Mouse (Mus musculus) stomach, postnatal 0 days (tissue): ENCODE data around the gene Rtkn2.

ENCODE experiments used
- CTCF ChIP-seq: IDR thresholded peaks from 2 replicates; pipeline ENCODE4 v1.5.1; 2016; ENCODE audit warnings: antibody characterized with exemption, low read depth, mild to moderate bottlenecking, moderate library complexity
- EP300 ChIP-seq: optimal IDR thresholded peaks from 2 replicates; pipeline ENCODE3; 2016; ENCODE audit warnings: antibody characterized with exemption

DNA sequence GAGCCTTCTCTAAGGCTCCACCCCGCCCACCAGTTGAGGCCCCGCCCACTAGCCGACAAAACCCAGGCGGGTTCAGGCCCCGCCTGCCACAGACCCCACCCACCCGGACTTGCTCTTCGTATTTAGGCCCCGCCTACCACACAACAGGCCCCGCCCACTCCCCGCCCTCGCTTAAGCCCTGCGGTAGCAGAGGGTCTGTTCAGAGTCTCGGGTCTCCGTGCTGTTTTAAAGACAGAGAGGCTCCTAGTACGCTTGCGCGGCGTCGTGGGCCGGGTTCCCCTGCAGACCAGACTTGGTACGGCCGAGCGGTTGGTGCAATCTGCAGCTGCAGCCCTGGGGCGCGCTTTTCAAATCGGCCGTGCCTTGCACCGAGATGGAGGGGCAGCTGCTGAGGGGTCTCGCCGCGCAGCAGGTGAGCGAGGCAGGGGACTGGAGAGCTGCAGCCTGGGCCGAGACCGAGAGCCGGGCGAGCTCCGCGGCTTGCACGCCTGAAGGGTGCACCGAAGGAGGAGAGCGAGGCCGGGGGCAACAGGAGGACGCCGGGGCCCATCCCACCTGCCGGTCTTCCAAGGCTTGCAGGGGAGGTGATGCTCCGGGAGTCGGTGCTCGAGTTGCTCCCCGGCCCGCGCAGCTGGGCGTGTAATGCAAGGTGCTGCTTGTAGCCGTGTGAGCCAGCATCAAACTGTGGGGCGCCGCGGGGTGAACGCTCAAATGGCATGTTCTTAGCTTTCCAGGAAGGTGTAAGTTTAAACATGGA is at the start of gene Rtkn2:
- TF ChIP-seq CTCF (peak; percentile 42), EP300 (no peak)
